Mouse (Mus musculus): ENCODE measurements around the gene 4932438H23Rik. TPM values are rescaled to one million over a fixed set of nuclear protein-coding genes. Genes with fewer than 3 reads are reported as not detected.
A peak's percentile ranks its signal among the peaks of the same experiment; 100 is the strongest.

The 4932438H23Rik gene
- polyA plus RNA-seq, 1 experiment from 2014 or later: 1.7 TPM

DNA sequence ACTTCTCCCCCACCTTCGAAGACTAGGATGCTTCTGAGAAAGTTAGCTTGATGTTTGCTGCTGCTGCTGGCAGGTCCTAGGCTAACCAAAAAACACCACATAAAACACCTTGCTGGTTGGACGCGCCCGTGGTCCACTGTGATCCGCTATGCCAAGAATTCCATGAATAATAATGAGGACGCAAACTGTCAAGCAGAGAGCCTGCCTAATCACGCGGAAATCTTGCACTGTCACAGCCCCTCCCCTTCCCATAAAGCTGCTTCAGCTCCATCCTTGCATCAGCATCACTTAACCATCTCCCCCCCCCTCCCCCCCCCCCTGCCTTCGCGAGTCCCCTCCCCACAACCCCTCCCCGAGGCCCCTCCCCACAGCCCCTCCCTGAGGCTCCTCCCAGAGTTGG lies 12.7 kb upstream of the 4932438H23Rik start:
- no peak for ATAC-seq (ENCODE audit: low FRiP score, low TSS enrichment)
- H3K4me2 ChIP-seq (ENCODE audit: low read length): no peak overlapping the region
- H3K9me3 ChIP-seq (ENCODE audit: control insufficient read depth, low read length): no peaks in the 10 kb centered on the region
- H3K27ac ChIP-seq (replicated peaks; ENCODE audit: low read depth, low read length): no peak overlapping the region
- no peak overlapping the region for H3K4me3 ChIP-seq (replicated peaks; ENCODE audit: low read depth, low read length)
- WGBS: 48% methylated on average over 11 of the region's 11 CpGs
- no peaks in the 10 kb centered on the region for H3K36me3 ChIP-seq (ENCODE audit: control insufficient read depth, insufficient read depth, low read length)
- peak; percentile 25 for DNase-seq
- no peak overlapping the region for H3K9ac ChIP-seq (replicated peaks; ENCODE audit: low read length)
- H3K4me1 ChIP-seq (ENCODE audit: control insufficient read depth, insufficient read depth, low read length): no peaks in the 10 kb centered on the region
- peaks cover 17% of the 10 kb centered on the region; the same call in 1 of the 2 replicates for H3K27me3 ChIP-seq (ENCODE audit: control insufficient read depth, insufficient read depth, low read length)

GRCm38 (mm10) chr16:91105481-91106051 lies 10.6 kb upstream of the 4932438H23Rik start:
- Histone ChIP-seq H3K27ac (replicated peaks; ENCODE audit: low read depth, low read length) (no peak overlapping the region), H3K36me3 (ENCODE audit: control insufficient read depth, insufficient read depth, low read length) (no peaks in the 10 kb centered on the region), H3K4me3 (replicated peaks; ENCODE audit: low read depth, low read length) (no peak overlapping the region), H3K4me2 (ENCODE audit: low read length) (no peak overlapping the region), H3K27me3 (ENCODE audit: control insufficient read depth, insufficient read depth, low read length) (peaks cover 20% of the 10 kb centered on the region; the same call in 1 of the 2 replicates), H3K9ac (replicated peaks; ENCODE audit: low read length) (no peak overlapping the region), H3K9me3 (ENCODE audit: control insufficient read depth, low read length) (no peaks in the 10 kb centered on the region), H3K4me1 (ENCODE audit: control insufficient read depth, insufficient read depth, low read length) (no peaks in the 10 kb centered on the region)
- DNase-seq (peak; percentile 23), ATAC-seq (ENCODE audit: low FRiP score, low TSS enrichment) (no peak)
- WGBS: 15% methylated on average over 13 of the region's 13 CpGs

GRCm38 (mm10) chr16:91104821-91105480 lies 10.0 kb upstream of the 4932438H23Rik start:
- H3K27ac ChIP-seq (replicated peaks; ENCODE audit: low read depth, low read length): no peak overlapping the region
- no peak for ATAC-seq (ENCODE audit: low FRiP score, low TSS enrichment)

GRCm38 (mm10) chr16:91103386-91103785 lies 8.5 kb upstream of the 4932438H23Rik start:
- 76% methylated on average over 14 of the region's 14 CpGs for WGBS
- Histone ChIP-seq H3K9me3 (ENCODE audit: control insufficient read depth, low read length) (no peaks in the 10 kb centered on the region), H3K27ac (replicated peaks; ENCODE audit: low read depth, low read length) (no peak overlapping the region), H3K36me3 (ENCODE audit: control insufficient read depth, insufficient read depth, low read length) (no peaks in the 10 kb centered on the region), H3K4me2 (ENCODE audit: low read length) (no peak overlapping the region), H3K4me3 (replicated peaks; ENCODE audit: low read depth, low read length) (no peak overlapping the region), H3K27me3 (ENCODE audit: control insufficient read depth, insufficient read depth, low read length) (peaks cover 20% of the 10 kb centered on the region; the same call in 1 of the 2 replicates), H3K9ac (replicated peaks; ENCODE audit: low read length) (no peak overlapping the region), H3K4me1 (ENCODE audit: control insufficient read depth, insufficient read depth, low read length) (peaks cover 11% of the 10 kb centered on the region)
- ATAC-seq (ENCODE audit: low FRiP score, low TSS enrichment): no peak
- DNase-seq: no peak

More at GRCm38 (mm10) chr16:91104821-91105480, 10.0 kb upstream of the 4932438H23Rik start:
- 23% methylated on average over 10 of the region's 10 CpGs for WGBS
- DNase-seq: peak; percentile 25
- H3K9ac ChIP-seq (replicated peaks; ENCODE audit: low read length): no peak overlapping the region
- H3K4me1 ChIP-seq (ENCODE audit: control insufficient read depth, insufficient read depth, low read length): no peaks in the 10 kb centered on the region
- H3K4me2 ChIP-seq (ENCODE audit: low read length): no peak overlapping the region
- H3K9me3 ChIP-seq (ENCODE audit: control insufficient read depth, low read length): no peaks in the 10 kb centered on the region
- peaks cover 20% of the 10 kb centered on the region; the same call in 1 of the 2 replicates for H3K27me3 ChIP-seq (ENCODE audit: control insufficient read depth, insufficient read depth, low read length)
- no peak overlapping the region for H3K4me3 ChIP-seq (replicated peaks; ENCODE audit: low read depth, low read length)
- H3K36me3 ChIP-seq (ENCODE audit: control insufficient read depth, insufficient read depth, low read length): no peaks in the 10 kb centered on the region

DNA sequence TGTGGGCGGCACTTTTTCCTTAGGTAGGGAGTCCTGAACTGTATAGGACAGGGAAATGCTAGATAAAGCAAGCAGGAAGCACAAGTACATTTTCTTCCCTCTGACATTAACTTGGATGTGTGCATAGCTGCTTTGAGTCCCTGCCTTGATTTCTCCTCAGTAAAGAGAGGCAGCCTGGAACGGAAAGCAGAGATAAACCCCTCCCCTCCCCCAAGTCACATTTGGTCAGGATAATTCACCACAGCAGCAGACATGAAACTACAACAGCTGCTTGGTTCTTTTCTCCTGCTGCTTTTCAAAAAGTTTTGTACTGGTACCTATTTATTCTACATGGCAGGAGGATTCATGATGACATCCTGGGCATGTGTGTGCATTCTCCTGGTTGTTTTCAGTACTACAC lies 5.6 kb upstream of the 4932438H23Rik start:
- H3K9ac ChIP-seq (replicated peaks; ENCODE audit: low read length): no peak overlapping the region
- ATAC-seq (ENCODE audit: low FRiP score, low TSS enrichment) (no peak), DNase-seq (no peak)
- no peaks in the 10 kb centered on the region for H3K36me3 ChIP-seq (ENCODE audit: control insufficient read depth, insufficient read depth, low read length)
- H3K4me2 ChIP-seq (ENCODE audit: low read length): no peak overlapping the region
- H3K9me3 ChIP-seq (ENCODE audit: control insufficient read depth, low read length): no peaks in the 10 kb centered on the region
- 66% methylated on average over 2 of the region's 2 CpGs for WGBS
- H3K27ac ChIP-seq (replicated peaks; ENCODE audit: low read depth, low read length): no peak overlapping the region
- H3K4me1 ChIP-seq (ENCODE audit: control insufficient read depth, insufficient read depth, low read length): peaks cover 11% of the 10 kb centered on the region
- no peak overlapping the region for H3K4me3 ChIP-seq (replicated peaks; ENCODE audit: low read depth, low read length)
- peaks cover 15% of the 10 kb centered on the region; the same call in 1 of the 2 replicates for H3K27me3 ChIP-seq (ENCODE audit: control insufficient read depth, insufficient read depth, low read length)

DNA sequence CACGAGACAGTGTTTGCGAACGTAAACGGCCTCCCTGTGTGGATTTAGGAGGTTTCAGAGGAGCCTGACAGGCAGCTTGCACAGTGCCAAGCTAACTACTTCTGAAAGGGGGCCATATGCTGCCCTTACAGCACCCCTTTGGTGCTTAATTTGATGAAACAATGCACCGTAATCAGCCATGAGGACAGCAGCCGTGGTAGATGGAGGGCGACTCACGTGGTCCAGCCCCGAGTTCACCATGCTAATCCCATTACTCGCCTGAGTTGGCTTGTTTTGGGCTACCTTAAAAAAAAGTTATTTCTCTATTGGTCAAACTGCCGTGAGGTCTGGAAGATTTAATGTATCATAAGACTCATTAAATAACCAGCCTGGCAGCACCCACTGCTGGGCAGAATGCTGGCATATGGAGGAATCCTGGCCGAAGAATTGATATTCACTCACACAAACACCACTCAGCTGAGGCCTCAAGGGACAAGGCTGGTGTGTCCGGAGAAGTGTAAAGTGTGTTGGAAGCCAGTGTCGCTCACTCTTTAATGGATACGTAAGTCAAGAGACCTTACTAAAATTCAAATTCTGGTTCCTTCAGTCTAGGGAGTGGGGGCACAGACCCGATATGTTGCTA lies 4.6 kb upstream of the 4932438H23Rik start:
- H3K4me2 ChIP-seq (ENCODE audit: low read length): peak overlapping the region; percentile 42
- peak; percentile 67 for DNase-seq
- H3K9ac ChIP-seq (replicated peaks; ENCODE audit: low read length): 0 out of 2 replicates have a peak overlapping the region, but pooled peaks have one; percentile 21
- no peak overlapping the region for H3K4me3 ChIP-seq (replicated peaks; ENCODE audit: low read depth, low read length)
- H3K9me3 ChIP-seq (ENCODE audit: control insufficient read depth, low read length): no peaks in the 10 kb centered on the region
- 21% methylated on average over 16 of the region's 16 CpGs for WGBS
- H3K36me3 ChIP-seq (ENCODE audit: control insufficient read depth, insufficient read depth, low read length): no peaks in the 10 kb centered on the region
- peaks cover 11% of the 10 kb centered on the region for H3K4me1 ChIP-seq (ENCODE audit: control insufficient read depth, insufficient read depth, low read length)
- H3K27ac ChIP-seq (replicated peaks; ENCODE audit: low read depth, low read length): no peak overlapping the region
- H3K27me3 ChIP-seq (ENCODE audit: control insufficient read depth, insufficient read depth, low read length): peaks cover 9% of the 10 kb centered on the region; the same call in 1 of the 2 replicates
- ATAC-seq (ENCODE audit: low FRiP score, low TSS enrichment): peak; percentile 83

GRCm38 (mm10) chr16:91097858-91098257 lies 2.9 kb upstream of the 4932438H23Rik start:
- H3K36me3 ChIP-seq (ENCODE audit: control insufficient read depth, insufficient read depth, low read length): no peaks in the 10 kb centered on the region
- H3K27ac ChIP-seq (replicated peaks; ENCODE audit: low read depth, low read length): no peak overlapping the region
- H3K27me3 ChIP-seq (ENCODE audit: control insufficient read depth, insufficient read depth, low read length): peaks cover 5% of the 10 kb centered on the region; the same call in 1 of the 2 replicates
- WGBS: 94% methylated on average over 11 of the region's 11 CpGs
- no peak overlapping the region for H3K4me3 ChIP-seq (replicated peaks; ENCODE audit: low read depth, low read length)
- no peak overlapping the region for H3K9ac ChIP-seq (replicated peaks; ENCODE audit: low read length)
- H3K4me2 ChIP-seq (ENCODE audit: low read length): no peak overlapping the region
- H3K9me3 ChIP-seq (ENCODE audit: control insufficient read depth, low read length): no peaks in the 10 kb centered on the region
- peaks cover 11% of the 10 kb centered on the region for H3K4me1 ChIP-seq (ENCODE audit: control insufficient read depth, insufficient read depth, low read length)
- DNase-seq (no peak), ATAC-seq (ENCODE audit: low FRiP score, low TSS enrichment) (no peak)

DNA sequence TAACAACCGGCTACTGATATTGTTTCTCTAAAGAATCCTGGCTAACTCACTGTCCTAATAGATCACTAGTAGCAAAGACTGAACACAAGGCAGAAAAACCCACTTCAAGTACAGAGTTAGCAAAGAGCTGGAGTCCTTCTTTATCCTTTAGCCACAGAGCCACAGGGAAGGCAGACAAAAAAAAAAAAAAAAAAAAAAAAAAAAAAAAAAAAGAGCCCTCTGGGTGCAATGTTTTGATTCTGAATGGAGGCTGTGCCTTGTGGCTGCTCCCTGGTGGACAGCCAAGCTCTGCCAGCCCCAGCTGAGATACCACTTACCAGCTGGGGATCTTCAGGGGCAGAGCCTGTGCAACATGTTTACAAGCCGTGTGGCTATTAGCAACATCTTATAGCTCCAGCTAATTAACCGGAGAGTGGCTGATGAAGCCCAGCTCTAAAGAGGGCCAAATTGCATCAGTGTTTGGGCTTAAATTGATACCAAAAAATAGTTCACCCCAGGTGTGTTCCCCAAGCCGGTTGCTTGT lies 2.1 kb upstream of the 4932438H23Rik start:
- DNase-seq: no peak
- 82% methylated on average over 4 of the region's 4 CpGs for WGBS

More for the DNA sequence above, 2.1 kb upstream of the 4932438H23Rik start:
- Histone ChIP-seq H3K4me2 (ENCODE audit: low read length) (no peak overlapping the region), H3K9ac (replicated peaks; ENCODE audit: low read length) (no peak overlapping the region), H3K27me3 (ENCODE audit: control insufficient read depth, insufficient read depth, low read length) (no peaks in the 10 kb centered on the region), H3K4me3 (replicated peaks; ENCODE audit: low read depth, low read length) (no peak overlapping the region), H3K27ac (replicated peaks; ENCODE audit: low read depth, low read length) (no peak overlapping the region), H3K4me1 (ENCODE audit: control insufficient read depth, insufficient read depth, low read length) (peaks cover 11% of the 10 kb centered on the region), H3K9me3 (ENCODE audit: control insufficient read depth, low read length) (no peaks in the 10 kb centered on the region), H3K36me3 (ENCODE audit: control insufficient read depth, insufficient read depth, low read length) (no peaks in the 10 kb centered on the region)
- ATAC-seq (ENCODE audit: low FRiP score, low TSS enrichment): no peak

Data from midbrain, embryonic 14.5 days (tissue).